Mouse (Mus musculus) CH12.LX (cell line): ENCODE results near the gene Cntnap1.

Source experiments
- CTCF ChIP-seq, 2 experiments: IDR thresholded peaks in 1 of 2; conservative IDR thresholded peaks in 1 of 2; 2 replicates each; pipeline ENCODE4 v1.5.1; 2011 to 2012; ENCODE audit warnings: low read depth in 2 of 2, low read length in 2 of 2, improper control_type of control experiment in 1 of 2, inconsistent platforms in 1 of 2, mild to moderate bottlenecking in 1 of 2, moderate library complexity in 1 of 2
- EP300 ChIP-seq: IDR thresholded peaks from 2 replicates; pipeline ENCODE4 v1.6.1; 2011; ENCODE audit warnings: low read length, improper control_type of control experiment
- JUN ChIP-seq: IDR thresholded peaks from 2 replicates; pipeline ENCODE4 v1.6.1; 2011; ENCODE audit warnings: low read depth, mild to moderate bottlenecking, low read length, improper control_type of control experiment, moderate library complexity; ENCODE audit not compliant: insufficient read depth
- USF1 ChIP-seq: IDR thresholded peaks from 2 replicates; pipeline ENCODE4 v1.6.1; 2014; ENCODE audit warnings: low read depth, mild to moderate bottlenecking, inconsistent platforms, low read length, improper control_type of control experiment

GRCm38 (mm10) chr11:101230526-101230925 lies 60.2 kb downstream of the Cntnap1 start:
- TF ChIP-seq CTCF (conservative IDR thresholded peaks at IDR 0.05 in 1 of 2, IDR thresholded peaks at IDR 0.05 in 1 of 2; ENCODE audit: low read depth in 2 of 2, low read length in 2 of 2) (no peak), EP300 (no peak), JUN (no peak), USF1 (no peak)
